Mouse (Mus musculus) hindbrain, embryonic 16.5 days (tissue): ENCODE measurements at regions not wholly inside any gene's neighbourhood (a gene's known extent, or its start where the extent isn't known, plus 50 kb on each side); places are given as distances from the start of the nearest gene placed in this dataset.

Experiments used
- ATAC-seq: fragments of 200-750 bp; cut with Nextera tagmentation; 2 replicates; pipeline ENCODE4 v1.8.0; 2017; ENCODE audit warnings: moderate TSS enrichment, moderate library complexity
- H3K27ac ChIP-seq: fragments of 300-500 bp; sonication (generic); 2 replicates; pipeline ENCODE4 v1.5.1; 2014; ENCODE audit warnings: low read depth, mild to moderate bottlenecking, control low read depth, low read length, moderate library complexity
- H3K27me3 ChIP-seq: fragments of 300-500 bp; sonication (generic); replicated peaks from 2 replicates; pipeline ENCODE4 v1.6.1; 2014; ENCODE audit warnings: low read length; ENCODE audit not compliant: control insufficient read depth, insufficient read depth
- H3K36me3 ChIP-seq: fragments of 300-500 bp; sonication (generic); 2 replicates; pipeline ENCODE4 v1.6.1; 2014; ENCODE audit warnings: mild to moderate bottlenecking, low read length, moderate library complexity, mixed read lengths; ENCODE audit not compliant: control insufficient read depth, insufficient read depth
- H3K4me1 ChIP-seq: fragments of 300-500 bp; sonication (generic); 2 replicates; pipeline ENCODE4 v1.6.1; 2014; ENCODE audit warnings: low read depth, low read length; ENCODE audit not compliant: control insufficient read depth, insufficient read depth
- H3K4me2 ChIP-seq: fragments of 300-500 bp; sonication (generic); 2 replicates; pipeline ENCODE4 v1.6.1; 2014; ENCODE audit warnings: mild to moderate bottlenecking, low read length, control low read depth, moderate library complexity
- H3K4me3 ChIP-seq: fragments of 300-500 bp; sonication (generic); 2 replicates; pipeline ENCODE4 v1.5.1; 2014; ENCODE audit warnings: mild to moderate bottlenecking, low read length, control low read depth, moderate library complexity
- H3K9ac ChIP-seq: fragments of 300-500 bp; sonication (generic); 2 replicates; pipeline ENCODE4 v1.6.1; 2014; ENCODE audit warnings: low read depth, mild to moderate bottlenecking, control low read depth, low read length, moderate library complexity
- H3K9me3 ChIP-seq: fragments of 300-500 bp; sonication (generic); 2 replicates; pipeline ENCODE4 v1.6.1; 2014; ENCODE audit warnings: mild to moderate bottlenecking, low read length, moderate library complexity; ENCODE audit not compliant: control insufficient read depth
- WGBS: fragments of 180-500 bp; shearing (Covaris S2); extraction: QIAGEN DNeasy Blood & Tissue Kit; methylation state at CpG from one replicate; pipeline ENCODE4 v1.1.7; 2014; 5-methylcytosine and 5-hydroxymethylcytosine counted together

DNA sequence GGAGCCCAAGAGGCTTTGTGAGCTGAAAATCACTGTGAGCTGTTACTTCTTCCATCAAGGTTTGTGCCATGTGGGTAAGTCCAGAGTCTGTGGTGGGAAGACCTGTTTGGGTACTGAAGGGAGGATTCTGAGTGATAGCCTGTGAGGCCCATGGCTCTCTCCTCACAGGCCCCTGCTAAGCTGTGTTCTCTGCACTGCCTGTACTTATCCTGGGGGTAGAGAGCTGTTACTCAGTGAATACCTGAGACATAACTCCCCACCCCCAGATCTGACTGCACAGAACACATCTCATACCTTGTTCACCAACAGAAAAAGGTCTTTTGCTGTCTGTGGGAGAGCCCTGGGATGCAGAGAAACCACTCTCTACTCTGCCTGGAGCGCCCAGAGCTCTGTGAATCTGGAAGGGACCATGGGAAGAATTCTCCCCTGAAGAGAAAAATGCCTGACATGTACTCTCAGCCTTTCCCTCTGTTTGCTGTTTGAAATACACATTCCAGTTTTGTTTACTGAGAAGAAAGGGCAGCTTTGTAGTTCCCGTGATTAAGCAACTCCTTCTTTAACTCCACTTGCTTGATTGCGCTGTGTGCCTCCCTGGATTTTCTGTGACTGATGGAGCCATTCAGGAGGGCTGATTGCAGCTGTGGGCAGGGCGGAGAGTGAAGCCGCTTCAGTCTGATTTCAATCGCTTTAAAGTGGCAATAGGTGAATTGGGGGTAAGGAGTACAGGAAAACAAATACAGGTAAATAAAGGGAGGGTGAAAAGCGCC, 460.3 kb upstream of the Cdh4 start:
- H3K27ac ChIP-seq: no peak overlapping the region
- WGBS: 41% methylated on average over 7 of the region's 7 CpGs
- H3K27me3 ChIP-seq: no peaks in the 10 kb centered on the region
- no peaks in the 10 kb centered on the region for H3K4me1 ChIP-seq
- H3K9ac ChIP-seq: no peak overlapping the region
- ATAC-seq: no peak
- H3K4me2 ChIP-seq: no peak overlapping the region
- no peaks in the 10 kb centered on the region for H3K36me3 ChIP-seq
- H3K4me3 ChIP-seq: no peak overlapping the region
- no peaks in the 10 kb centered on the region for H3K9me3 ChIP-seq

DNA sequence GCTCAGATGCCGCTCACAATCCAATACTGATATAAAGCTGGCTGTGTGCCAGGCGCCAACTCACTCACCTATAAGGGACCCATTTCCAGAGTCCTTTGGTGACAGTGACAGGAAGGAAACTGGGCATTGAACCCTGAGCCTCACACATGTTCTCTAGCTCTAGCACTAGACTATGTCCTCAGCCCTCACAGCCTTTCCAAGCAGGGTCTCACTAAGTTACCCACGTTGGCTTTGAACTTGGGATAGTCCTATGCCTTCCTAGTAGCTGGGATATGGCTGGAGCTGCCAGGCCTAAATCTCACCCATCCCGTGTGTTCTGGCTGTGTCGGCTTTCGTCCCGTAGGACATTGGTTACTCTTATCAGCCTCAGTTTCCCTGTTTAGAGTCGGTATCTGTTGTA, 458.4 kb upstream of the Cdh4 start:
- no peak overlapping the region for H3K27ac ChIP-seq
- H3K9me3 ChIP-seq: no peaks in the 10 kb centered on the region
- no peak for ATAC-seq
- WGBS: 95% methylated on average over 8 of the region's 8 CpGs
- no peaks in the 10 kb centered on the region for H3K36me3 ChIP-seq
- H3K4me2 ChIP-seq: no peak overlapping the region
- no peak overlapping the region for H3K4me3 ChIP-seq
- peaks cover 5% of the 10 kb centered on the region for H3K4me1 ChIP-seq
- no peaks in the 10 kb centered on the region for H3K27me3 ChIP-seq
- no peak overlapping the region for H3K9ac ChIP-seq

DNA sequence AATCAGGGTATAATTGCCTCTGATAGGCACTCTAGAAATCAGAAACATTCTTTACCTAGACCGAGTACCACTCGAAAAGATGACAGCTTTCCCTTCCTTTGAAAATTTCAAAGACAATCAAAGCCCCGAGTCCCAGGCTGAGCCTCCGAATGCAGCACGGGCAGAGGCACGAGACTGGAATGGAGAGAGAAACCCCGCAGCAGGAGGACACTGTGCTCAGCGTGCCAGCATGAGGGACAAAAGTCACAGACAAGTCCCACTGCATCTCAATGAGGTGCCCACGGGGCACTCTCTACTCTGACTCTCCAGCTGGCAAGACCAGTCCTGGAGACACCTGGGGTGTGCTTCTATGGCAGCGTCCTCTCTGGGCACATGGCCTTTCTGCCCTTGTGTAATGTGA, 454.3 kb upstream of the Cdh4 start:
- Histone ChIP-seq H3K4me2 (no peak overlapping the region), H3K27me3 (no peaks in the 10 kb centered on the region), H3K36me3 (no peaks in the 10 kb centered on the region), H3K27ac (no peak overlapping the region), H3K4me1 (peaks cover 13% of the 10 kb centered on the region), H3K4me3 (no peak overlapping the region), H3K9me3 (no peaks in the 10 kb centered on the region), H3K9ac (no peak overlapping the region)
- 46% methylated on average over 10 of the region's 10 CpGs for WGBS
- no peak; the same call in 1 of the 2 replicates for ATAC-seq

DNA sequence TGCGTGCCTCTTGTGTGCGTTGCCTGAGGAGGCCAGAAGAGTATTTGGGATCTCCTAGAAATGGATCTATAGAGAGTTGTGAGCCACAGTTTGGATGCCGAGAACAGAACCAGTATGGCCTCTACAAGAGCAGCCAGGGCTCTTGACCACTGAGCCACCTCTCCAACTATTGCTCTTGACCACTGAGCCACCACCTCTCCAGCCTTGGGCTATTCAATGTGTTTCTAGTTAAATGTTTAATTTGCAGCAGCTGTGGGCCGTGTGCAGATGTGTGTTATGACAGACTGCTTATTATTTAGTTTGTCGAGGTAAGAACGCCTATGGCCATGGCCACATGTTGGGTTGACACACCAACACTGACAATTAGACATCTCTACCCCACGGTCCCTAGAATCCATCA, 452.9 kb upstream of the Cdh4 start:
- no peak overlapping the region for H3K9ac ChIP-seq
- peaks cover 13% of the 10 kb centered on the region for H3K4me1 ChIP-seq
- no peak overlapping the region for H3K27ac ChIP-seq
- ATAC-seq: no peak
- 89% methylated on average over 7 of the region's 7 CpGs for WGBS
- no peak overlapping the region for H3K4me2 ChIP-seq
- no peak overlapping the region for H3K4me3 ChIP-seq
- H3K27me3 ChIP-seq: no peaks in the 10 kb centered on the region
- no peaks in the 10 kb centered on the region for H3K36me3 ChIP-seq
- no peaks in the 10 kb centered on the region for H3K9me3 ChIP-seq

DNA sequence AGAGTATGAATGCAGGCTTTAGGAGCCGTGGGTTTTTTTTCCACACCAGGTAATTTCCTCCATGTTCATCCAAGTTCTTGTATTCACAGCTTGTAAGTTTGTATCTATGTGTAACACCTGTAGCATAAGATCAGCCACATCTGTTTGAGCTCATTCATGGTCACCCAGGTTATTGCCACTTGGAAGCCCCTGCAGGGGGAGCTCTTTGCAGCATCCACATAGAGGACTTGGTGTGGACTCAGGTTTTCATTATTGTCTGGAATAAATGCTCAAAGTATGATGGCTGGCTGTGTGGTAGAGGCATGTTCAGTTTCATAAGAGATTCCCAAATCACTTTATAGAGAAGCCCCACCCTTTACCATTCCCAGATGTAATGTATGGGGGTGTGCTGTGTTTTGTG, 452.4 kb upstream of the Cdh4 start:
- H3K27ac ChIP-seq: no peak overlapping the region
- WGBS: 93% methylated on average over 1 of the region's 1 CpGs
- peaks cover 13% of the 10 kb centered on the region for H3K4me1 ChIP-seq
- ATAC-seq: no peak
- no peak overlapping the region for H3K9ac ChIP-seq
- H3K36me3 ChIP-seq: no peaks in the 10 kb centered on the region
- no peaks in the 10 kb centered on the region for H3K9me3 ChIP-seq
- no peaks in the 10 kb centered on the region for H3K27me3 ChIP-seq
- H3K4me2 ChIP-seq: no peak overlapping the region
- no peak overlapping the region for H3K4me3 ChIP-seq

DNA sequence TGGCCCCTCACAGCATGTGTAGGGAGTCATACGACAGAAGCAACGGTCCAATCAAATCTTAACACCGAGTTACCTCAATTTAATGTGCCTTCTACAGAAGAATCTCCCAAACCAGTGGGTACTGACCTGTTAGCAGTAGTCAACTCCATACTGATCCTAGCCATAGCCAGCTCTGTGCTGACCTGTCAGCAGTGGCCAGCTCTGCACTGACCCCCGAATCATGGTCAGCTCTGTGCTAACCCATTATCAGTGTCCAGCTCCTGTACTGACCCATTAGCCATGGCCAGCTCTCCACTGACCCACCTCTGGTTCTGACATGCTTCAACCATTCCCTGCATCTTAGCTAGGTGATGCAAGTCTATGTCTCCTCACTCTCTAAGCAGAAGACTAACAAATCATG, 451.3 kb upstream of the Cdh4 start:
- no peak overlapping the region for H3K27ac ChIP-seq
- no peaks in the 10 kb centered on the region for H3K27me3 ChIP-seq
- WGBS: 83% methylated on average over 4 of the region's 4 CpGs
- H3K4me1 ChIP-seq: peaks cover 13% of the 10 kb centered on the region
- H3K4me3 ChIP-seq: no peak overlapping the region
- H3K4me2 ChIP-seq: no peak overlapping the region
- no peak for ATAC-seq
- H3K36me3 ChIP-seq: no peaks in the 10 kb centered on the region
- no peaks in the 10 kb centered on the region for H3K9me3 ChIP-seq
- no peak overlapping the region for H3K9ac ChIP-seq

DNA sequence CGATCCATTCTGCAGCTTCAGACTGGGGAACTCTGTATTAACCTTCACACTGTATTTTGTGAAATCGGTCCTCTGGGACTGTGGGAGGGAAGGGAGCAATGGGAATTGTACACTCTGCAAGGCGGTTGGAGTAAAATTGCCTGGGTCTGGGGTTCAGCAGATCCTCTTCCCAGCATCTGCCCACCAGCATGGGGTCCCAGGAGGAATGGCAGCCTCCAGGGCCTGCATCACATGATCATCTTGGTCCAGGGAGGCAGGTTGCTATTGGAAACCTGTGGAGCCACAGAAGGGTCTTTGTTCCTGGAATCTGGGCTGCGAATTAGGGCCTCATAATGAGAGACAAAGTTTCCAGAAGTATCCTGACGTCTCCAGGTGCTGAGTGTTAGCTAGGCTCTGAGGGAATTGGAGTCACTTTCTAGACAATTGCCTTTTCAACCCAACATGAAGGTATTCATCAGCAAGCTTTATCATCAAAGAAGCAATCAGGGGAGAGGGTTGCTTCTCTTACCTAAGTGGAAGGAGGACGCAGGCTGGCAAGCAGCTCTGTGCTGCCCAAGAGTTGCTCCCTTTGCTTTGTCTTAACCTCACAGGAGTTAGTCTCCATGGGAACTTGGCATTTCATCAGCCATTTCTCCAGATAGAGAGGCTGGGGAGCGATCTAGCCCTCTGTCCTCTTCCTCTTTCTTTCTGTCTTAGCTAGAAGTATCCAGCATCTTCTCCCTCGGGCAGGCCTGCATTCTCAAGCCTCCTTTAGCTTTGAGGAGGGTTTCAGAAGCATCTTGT, 449.7 kb upstream of the Cdh4 start:
- 44% methylated on average over 8 of the region's 8 CpGs for WGBS
- Histone ChIP-seq H3K36me3 (no peaks in the 10 kb centered on the region), H3K27ac (no peak overlapping the region), H3K9ac (no peak overlapping the region), H3K4me3 (no peak overlapping the region), H3K4me1 (peaks cover 13% of the 10 kb centered on the region), H3K27me3 (no peaks in the 10 kb centered on the region), H3K4me2 (no peak overlapping the region), H3K9me3 (no peaks in the 10 kb centered on the region)
- no peak for ATAC-seq

DNA sequence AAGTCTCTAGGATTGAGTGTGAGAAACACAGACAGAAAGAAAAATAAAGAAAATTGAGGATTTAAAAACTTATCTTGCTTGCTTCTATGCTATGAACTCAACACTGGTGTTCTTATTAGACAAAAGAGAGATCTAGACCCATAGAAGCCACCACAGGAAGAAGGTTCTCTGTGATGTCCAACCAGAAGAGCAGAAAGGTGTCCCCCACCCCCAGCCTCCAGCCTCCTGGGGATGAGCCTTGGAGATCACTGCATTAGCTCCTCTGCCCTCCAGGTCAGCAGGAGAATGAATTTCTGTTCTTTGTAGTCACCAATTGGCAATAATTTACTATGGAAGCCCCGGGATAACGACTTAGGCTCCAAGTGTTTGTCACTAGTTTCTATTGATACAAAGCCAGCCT, 444.3 kb upstream of the Cdh4 start:
- Histone ChIP-seq H3K27me3 (no peaks in the 10 kb centered on the region), H3K27ac (no peak overlapping the region), H3K4me3 (no peak overlapping the region), H3K36me3 (no peaks in the 10 kb centered on the region), H3K9me3 (no peaks in the 10 kb centered on the region), H3K4me2 (no peak overlapping the region), H3K4me1 (no peaks in the 10 kb centered on the region), H3K9ac (no peak overlapping the region)
- 68% methylated on average over 2 of the region's 2 CpGs for WGBS
- no peak for ATAC-seq

DNA sequence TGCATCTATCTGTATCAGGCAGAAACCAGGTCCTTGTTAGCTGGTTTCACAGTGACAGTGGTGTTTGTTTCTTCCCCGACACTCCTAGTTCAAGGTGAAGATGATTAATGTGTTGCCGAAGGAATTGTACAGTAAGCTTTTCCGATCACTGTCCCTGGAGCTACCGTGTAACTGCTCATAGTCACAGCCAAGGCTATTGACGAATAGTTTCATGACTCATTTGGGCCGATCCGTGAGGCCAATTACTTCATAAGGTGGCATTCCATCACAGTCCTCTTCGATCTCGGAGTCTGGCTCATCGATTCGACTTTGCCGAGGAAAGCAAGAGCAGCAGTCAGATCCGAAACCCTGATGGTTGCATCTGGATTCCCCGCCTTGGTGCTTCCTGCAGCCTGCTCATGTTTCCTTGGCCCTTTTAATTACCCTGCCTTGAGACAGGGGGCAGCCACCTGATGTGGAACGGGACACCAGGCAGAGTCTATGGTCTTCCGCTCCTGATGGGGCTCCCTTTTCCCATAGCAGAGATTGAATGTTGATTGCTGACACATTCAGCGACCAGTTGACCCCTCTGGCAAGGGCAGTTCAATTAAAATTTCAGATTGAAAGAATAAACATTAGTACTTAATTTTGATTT, 441.7 kb upstream of the Cdh4 start:
- no peak for ATAC-seq
- 72% methylated on average over 17 of the region's 17 CpGs for WGBS

More for the DNA sequence above, 441.7 kb upstream of the Cdh4 start:
- Histone ChIP-seq H3K4me3 (no peak overlapping the region), H3K4me2 (no peak overlapping the region), H3K36me3 (no peaks in the 10 kb centered on the region), H3K9ac (no peak overlapping the region), H3K4me1 (no peaks in the 10 kb centered on the region), H3K27me3 (no peaks in the 10 kb centered on the region), H3K27ac (no peak overlapping the region), H3K9me3 (no peaks in the 10 kb centered on the region)
